Mouse (Mus musculus): ENCODE measurements around the gene Phospho1. TPM values are rescaled to one million over a fixed set of nuclear protein-coding genes. Genes with fewer than 3 reads are reported as not detected.

The Phospho1 gene
- 17.3 and 19.2 TPM in 2 replicates for polyA plus RNA-seq (2012; rRNA removed)

GRCm38 (mm10) chr11:95824071-95824876 lies at the start of gene Phospho1:
Gene Phospho1 (plus strand): TSS chr11:95824499.
- DNase-seq (ENCODE audit: low read depth), result no peak

DNA sequence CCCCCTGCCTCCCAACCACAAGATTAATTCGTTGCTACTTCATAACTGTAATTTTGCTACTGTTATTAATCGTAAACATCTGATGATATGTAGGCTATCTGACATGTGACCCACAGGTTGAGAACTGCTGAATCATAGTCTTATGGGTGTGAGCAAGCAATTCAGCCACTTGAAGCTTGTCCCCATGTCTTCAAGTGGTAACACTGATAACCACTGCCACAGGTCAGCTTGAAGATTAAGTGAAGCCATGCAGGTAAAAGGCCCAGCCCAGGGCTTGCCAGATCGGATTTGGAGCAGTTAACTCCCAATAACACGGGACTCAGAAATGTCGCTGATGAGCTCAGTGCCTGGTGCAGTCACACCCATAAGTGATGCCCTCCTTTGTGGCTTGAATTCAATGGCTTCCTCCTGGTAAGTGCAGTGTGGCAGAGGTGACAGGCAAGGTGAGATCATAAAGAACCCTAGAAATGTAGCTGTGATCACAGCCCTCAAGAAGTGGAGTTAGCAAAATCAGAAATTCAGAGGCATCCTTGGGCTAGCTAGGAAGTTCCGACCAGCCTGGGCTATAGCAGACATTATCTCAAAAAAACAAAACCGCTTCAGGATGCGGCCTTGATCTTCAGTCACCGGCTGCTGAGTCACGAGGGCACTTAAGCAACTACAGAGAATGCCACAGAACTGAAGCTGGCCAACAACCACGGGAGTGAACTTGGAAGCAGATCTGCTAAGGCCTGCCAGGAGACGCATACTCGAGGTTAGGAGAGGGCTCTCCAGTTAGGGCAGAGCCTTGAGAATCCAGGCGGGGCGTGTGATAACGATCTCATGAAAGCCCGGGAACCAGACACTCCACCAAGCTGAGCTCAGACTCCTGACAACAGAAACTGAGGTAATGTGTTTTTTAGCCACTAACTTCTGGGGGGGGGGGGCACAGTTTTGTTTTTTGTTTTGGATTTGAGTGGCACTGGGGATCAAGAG lies 46.7 kb upstream of the Phospho1 start:
- DNase-seq (ENCODE audit: low read depth), result peak; percentile 89

GRCm38 (mm10) chr11:95778831-95779251 lies 45.5 kb upstream of the Phospho1 start:
- no peak for DNase-seq (ENCODE audit: low read depth)

DNA sequence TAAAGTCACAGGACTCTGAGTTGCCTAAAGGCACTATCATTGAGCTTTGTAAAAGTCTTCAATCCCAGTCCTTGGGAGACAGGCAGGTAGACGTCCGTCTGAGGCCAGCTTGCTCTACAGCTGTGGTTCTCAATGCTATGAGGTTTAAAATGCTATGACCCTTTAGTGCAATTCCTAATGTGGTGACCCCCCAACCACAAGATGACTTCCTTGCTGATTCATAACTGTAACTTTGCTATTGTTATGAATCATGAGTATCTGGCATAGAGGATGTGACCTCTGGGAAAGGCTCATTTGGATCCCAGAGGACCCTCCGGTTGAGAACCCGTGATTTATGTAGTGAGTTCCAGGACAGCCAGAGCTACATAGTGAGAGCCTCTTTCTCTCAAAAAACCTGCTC lies 44.9 kb upstream of the Phospho1 start:
- no peak for DNase-seq (ENCODE audit: low read depth)

DNA sequence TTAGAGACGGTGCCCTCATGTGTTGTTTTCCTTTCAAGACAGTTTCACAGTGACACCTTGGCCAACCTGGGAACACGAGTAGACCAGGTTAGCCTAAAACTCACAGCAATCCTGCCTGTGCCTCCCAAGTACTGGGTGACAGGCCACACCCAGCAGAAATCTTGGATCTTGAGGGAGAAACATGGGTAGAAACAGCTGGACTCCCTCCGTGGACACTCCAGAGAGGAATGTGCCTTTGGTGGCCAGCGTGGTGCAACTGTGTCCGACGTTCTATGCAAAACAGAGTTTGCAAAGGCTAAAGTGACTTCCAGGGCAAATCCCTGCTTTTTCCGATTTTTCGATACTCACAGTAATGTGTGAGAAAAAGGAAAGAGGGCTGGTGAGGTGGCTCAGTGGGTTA lies 43.8 kb upstream of the Phospho1 start:
- no peak for DNase-seq (ENCODE audit: low read depth)

DNA sequence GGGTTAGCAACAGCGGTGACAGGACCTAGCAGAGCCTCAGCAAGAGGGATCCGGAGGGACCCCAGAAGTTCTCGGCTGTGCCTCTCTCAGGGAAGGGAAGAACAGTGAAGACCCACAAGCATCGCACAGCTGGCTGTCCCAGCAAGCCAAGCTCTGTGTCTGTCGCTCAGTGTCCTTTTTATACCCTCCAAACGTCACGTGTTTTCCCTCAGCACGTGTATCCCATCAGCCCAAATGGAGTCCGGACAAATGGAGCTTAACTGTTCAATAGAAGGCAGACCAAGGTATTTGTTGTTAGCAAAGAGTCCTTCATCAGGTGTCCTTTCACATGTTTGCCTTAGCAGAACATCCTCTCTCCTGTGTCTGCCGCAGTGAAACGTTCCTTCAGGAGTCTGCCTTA lies 42.7 kb upstream of the Phospho1 start:
- no peak for DNase-seq (ENCODE audit: low read depth)

DNA sequence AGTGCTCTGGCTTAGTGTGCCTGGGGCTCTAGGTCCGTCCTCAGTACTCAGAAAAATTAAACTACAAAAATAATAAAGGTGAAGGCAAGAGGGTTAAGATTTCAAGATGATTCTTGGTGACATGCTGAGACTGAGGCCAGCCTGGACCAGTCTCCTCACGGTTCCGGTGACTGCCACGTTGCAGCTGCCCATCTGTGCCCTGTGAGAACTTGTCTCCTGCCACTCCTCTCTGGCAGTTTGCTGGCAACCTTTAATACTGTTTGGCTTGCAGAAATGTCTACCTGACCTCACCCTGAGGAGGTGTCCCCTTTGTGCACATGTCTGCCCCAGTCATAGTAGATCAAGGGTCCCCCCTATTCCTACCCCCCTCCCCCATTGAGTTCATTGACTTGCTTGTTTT lies 40.8 kb upstream of the Phospho1 start:
- no peak for DNase-seq (ENCODE audit: low read depth)

DNA sequence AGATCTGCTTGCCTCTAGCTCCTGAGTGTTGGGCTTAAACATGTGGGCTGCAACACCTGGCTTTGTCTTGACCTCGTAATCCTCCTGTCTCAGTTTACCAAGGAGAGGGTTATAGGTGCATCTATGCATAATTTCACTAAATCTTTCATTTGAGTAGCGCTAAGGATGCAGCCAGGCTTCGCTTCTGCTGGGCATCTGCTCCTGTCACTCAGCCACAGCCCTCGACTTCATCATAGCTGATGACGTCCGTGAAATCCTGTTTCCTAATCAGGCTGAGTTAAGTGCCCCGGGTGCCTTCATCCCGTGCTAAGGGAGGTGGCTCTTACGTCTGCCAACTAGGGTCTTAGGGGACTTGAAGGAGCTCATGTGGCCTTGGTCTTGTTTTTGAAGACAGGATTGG lies 40.3 kb upstream of the Phospho1 start:
- no peak for DNase-seq (ENCODE audit: low read depth)

DNA sequence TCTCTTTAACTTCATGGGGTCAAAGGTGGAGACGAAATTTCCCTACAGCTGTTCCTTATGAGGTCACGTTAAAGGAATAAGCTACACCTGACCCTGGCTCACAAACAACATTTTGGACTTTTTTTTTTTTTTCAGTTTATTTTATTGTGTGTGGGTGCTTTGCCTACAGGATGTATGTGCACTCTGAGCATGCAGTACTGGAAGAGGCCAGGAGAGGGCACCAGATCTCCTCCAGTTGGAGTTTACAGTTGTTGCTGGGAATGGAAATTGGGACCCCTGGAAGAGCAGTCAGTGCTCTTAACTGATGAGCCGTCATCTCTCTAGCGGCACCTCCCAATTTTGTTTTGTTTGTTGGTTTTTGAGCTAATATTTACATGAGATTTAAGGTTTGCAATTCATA lies 38.6 kb upstream of the Phospho1 start:
- DNase-seq (ENCODE audit: low read depth), result no peak

GRCm38 (mm10) chr11:95786511-95786910 lies 37.8 kb upstream of the Phospho1 start:
- no peak for DNase-seq (ENCODE audit: low read depth)

DNA sequence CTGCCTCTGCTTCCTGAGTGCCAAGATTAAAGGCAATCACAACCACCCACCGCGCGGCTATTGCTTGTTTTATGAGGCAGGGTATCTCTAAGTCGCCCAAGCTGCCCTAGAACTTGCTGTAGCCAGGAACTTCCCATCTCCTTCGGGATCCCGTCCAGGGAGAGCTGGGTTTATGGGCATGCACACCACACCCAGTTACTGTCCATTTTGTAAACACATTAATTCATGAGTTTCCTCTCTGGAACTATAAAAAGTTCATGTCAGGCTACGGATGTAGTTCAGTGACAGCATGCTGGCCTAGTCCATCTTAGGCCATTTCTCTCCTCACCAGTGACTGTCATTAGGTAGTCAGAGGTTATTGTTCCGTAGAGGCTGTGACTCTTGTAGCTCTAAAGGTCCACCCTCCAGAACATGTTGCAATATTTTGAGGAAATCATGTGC lies 34.8 kb upstream of the Phospho1 start:
- no peak for DNase-seq (ENCODE audit: low read depth)

GRCm38 (mm10) chr11:95791787-95792186 lies 32.5 kb upstream of the Phospho1 start:
- no peak for DNase-seq (ENCODE audit: low read depth)

DNA sequence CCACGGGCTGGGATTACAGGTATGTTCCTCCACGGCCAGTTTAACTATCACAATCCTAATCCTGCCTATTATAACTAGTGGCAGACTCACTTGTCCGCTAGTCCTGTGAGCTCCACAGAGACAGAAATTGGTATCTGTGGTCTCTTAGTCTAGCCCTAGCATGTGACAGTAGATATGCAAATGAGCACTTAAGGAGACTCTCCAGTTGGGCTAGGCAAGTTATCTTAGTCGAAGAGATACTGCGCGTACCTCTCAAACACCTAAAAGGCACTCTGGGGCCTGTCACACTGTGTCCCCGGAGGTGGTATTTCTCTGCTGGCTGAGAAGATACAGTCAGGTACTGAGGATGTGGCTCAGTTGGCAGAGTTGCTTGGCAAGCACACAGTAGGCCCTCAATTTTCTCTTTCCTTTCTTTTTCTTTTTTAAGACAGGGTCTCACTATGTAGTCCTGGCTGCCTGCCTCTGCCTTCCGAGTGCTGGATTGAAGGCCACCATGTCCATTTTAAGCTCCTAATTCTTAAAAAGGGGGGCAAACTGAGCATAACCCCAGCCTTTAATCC lies 31.3 kb upstream of the Phospho1 start:
- DNase-seq (ENCODE audit: low read depth), result no peak

GRCm38 (mm10) chr11:95794201-95794600 lies 30.1 kb upstream of the Phospho1 start:
- no peak for DNase-seq (ENCODE audit: low read depth)

GRCm38 (mm10) chr11:95795582-95795981 lies 28.7 kb upstream of the Phospho1 start:
- no peak for DNase-seq (ENCODE audit: low read depth)

- no peak for DNase-seq (ENCODE audit: low read depth)
These were observed 19.3 kb upstream of the Phospho1 start for GRCm38 (mm10) chr11:95805010-95805409.

- DNase-seq (ENCODE audit: low read depth), result no peak
These were observed 18.8 kb upstream of the Phospho1 start for GRCm38 (mm10) chr11:95805527-95805926.

DNA sequence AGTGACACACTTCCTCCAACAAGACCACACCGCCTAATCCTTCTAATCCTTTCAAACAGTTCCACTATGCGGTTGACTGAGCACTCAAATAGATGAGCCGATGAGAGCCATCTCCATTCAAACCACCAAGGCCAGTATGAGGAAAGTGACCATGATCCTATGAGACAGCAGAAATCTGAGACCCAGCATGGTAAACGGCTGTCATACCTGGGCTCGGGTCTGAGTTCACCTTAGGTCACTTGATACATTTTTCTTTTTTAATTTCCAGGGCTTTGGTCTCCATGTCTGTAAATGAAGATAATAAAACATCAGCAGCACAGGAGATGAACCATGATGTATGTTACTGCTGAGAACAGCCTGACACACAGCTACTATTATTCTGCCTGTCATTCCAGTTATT lies 16.4 kb upstream of the Phospho1 start:
- DNase-seq (ENCODE audit: low read depth), result no peak

- DNase-seq (ENCODE audit: low read depth), result no peak
These were observed 15.8 kb upstream of the Phospho1 start for GRCm38 (mm10) chr11:95808448-95809011.

DNA sequence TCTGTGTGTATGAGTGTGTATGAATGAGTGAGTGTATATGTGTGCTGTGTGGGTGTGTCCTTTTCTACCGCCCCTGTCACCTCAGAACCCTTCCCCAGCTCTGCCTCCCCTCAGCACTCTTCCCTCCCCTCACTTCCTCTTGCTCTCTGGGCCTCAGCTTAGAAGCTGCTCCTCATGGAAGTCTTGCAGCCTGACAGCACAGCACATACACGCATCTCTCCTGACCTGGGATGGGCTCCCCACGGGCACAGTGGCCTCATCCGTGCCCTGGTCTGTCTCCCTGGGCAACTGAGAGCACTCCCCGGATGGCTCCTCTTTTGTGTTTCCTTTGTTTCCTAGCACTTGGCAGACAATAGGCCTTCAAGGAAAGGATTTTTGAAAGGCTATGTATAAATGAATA lies 14.7 kb upstream of the Phospho1 start:
- DNase-seq (ENCODE audit: low read depth), result no peak

GRCm38 (mm10) chr11:95810828-95811227 lies 13.5 kb upstream of the Phospho1 start:
- no peak for DNase-seq (ENCODE audit: low read depth)

GRCm38 (mm10) chr11:95811741-95812140 lies 12.6 kb upstream of the Phospho1 start:
- no peak for DNase-seq (ENCODE audit: low read depth)
